Mouse (Mus musculus) G1E (cell line): Measurements from ENCODE around the gene Fez2.

Experiments
- CTCF ChIP-seq: IDR thresholded peaks from 2 replicates; pipeline ENCODE4 v1.5.1; 2012; ENCODE audit warnings: low read depth, low read length, inconsistent platforms, mixed read lengths
- GATA1 ChIP-seq: IDR thresholded peaks from 2 replicates; pipeline ENCODE4 v1.6.1; 2012; ENCODE audit warnings: borderline replicate concordance, low read length, inconsistent platforms, mixed read lengths
- TAL1 ChIP-seq: conservative IDR thresholded peaks from 2 replicates; pipeline ENCODE4 v1.6.1; 2012; ENCODE audit warnings: low read depth, low read length, inconsistent platforms, mixed read lengths

- TF ChIP-seq CTCF (no peak), TAL1 (no peak), GATA1 (no peak)
Measured at GRCm38 (mm10) chr17:78407581-78407980, 10.4 kb downstream of the Fez2 start.
